Mouse (Mus musculus) large intestine, adult 2 months (tissue): ENCODE measurements at regions not wholly inside any gene's neighbourhood (a gene's known extent, or its start where the extent isn't known, plus 50 kb on each side); places are given as distances from the start of the nearest gene placed in this dataset.
A peak's percentile ranks its signal among the peaks of the same experiment; 100 is the strongest.

ENCODE experiments used
- DNase-seq: peaks from one replicate; pipeline ENCODE4 v3.0.0-alpha.2; 2012; ENCODE audit warnings: low read depth, low spot score
- WGBS: fragments of 180-500 bp; shearing (Covaris S2); methylation state at CpG from one replicate; pipeline ENCODE4 v1.1.7; 2018; 5-methylcytosine and 5-hydroxymethylcytosine counted together

GRCm38 (mm10) chr9:27685325-27685724, 105.2 kb upstream of the Opcml start:
- no peak for DNase-seq

DNA sequence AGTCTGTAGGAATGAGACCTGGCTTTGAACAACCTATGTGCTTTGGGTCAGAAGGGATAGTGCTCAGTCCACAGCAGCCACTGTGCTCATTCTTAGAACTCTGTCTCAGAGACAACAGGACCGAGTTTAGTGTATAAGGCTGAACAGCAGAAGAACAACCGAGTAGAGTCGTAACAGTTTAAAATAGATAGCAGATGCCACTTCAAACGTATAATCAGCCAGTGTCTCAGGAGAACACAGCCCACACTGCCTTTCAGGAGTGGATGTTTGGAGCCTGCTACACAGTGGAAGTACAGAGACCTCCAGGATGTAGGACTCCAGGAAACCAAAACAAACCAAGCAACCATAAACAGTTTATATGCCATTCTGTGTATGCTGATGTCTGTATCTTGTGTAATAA, 99.0 kb upstream of the Opcml start:
- DNase-seq = no peak
- 61% methylated on average over 4 of the region's 4 CpGs for WGBS

GRCm38 (mm10) chr9:27692751-27693150, 97.8 kb upstream of the Opcml start:
- 70% methylated on average over 3 of the region's 3 CpGs for WGBS
- DNase-seq = no peak

DNA sequence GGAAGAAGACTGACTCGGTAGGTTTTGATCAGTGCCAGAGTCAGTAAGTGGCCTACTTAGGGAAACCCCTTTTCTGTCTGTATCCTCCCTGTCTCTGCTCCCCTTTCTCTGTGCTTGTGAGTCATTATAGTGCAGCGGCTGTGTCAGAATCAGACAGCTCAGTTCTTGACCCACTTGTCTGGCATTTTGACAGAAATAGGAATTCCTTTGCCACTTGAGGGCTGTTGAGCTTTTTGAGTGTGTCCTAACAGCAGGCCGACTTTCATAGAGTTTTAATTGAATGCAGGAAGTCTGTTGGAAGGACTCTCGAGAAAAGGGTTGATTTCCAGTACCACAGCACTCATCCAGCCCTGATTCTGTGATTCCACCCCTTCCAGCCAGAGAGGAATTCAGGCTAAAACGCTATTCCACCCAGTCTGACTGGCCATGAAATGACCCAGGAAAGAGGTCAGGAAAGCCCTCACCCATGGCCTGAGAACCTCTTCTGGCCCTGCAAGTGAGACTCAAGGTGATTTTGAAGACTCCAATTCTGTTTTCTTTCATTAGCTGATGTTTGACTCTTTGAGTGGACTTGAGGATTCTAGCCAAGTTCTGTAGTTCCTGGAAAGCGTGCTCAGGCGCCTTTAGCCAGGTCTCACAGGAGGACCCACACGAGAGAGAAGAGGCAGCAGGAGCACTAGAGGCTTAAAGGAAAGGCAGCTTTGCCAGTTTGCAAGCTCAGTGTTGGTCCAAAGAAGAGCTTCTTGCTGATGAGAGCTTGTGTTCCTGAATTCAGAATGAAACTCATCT, 95.6 kb upstream of the Opcml start:
- WGBS = 56% methylated on average over 8 of the region's 8 CpGs
- DNase-seq = no peak

DNA sequence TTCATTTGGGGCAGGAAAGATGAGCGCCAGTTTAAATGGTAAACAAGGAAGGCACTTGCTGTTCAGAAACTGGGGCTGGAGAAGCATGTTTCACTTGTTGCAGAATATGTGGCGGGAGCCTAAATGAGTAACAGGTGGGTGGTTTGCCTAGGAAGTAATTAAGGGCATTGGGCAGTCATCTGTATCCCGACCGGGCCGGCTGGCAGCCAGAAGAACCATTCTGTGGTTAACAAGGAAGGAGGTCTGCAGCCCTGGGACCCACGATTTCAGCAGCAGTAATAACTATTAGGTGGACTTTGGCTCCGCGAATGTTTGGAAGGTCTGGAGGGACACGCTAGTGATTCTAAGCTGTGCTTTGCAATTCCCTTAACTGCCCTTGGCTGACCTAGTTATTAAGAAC, 89.0 kb upstream of the Opcml start:
- WGBS = 67% methylated on average over 9 of the region's 9 CpGs
- DNase-seq = no peak

DNA sequence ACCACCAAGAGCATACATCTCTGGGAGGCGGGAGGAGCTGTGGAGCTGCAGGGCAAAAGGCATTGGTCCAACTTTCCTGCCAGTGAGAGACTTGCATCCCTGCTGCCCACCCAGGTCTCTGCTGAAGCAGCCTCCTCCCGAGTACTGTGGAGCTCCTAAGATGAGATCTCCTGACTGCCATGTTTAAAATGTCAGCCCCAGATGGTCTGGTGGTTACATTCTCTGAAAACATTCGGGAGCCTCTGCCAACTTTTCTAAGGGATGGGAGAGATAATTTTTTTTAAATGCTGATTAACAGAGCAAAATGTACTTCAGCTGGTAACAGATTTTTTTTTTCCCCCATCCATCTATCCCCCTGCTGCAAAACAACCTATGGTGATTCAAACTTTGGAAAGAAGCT, 88.4 kb upstream of the Opcml start:
- WGBS = 66% methylated on average over 3 of the region's 3 CpGs
- no peak for DNase-seq

DNA sequence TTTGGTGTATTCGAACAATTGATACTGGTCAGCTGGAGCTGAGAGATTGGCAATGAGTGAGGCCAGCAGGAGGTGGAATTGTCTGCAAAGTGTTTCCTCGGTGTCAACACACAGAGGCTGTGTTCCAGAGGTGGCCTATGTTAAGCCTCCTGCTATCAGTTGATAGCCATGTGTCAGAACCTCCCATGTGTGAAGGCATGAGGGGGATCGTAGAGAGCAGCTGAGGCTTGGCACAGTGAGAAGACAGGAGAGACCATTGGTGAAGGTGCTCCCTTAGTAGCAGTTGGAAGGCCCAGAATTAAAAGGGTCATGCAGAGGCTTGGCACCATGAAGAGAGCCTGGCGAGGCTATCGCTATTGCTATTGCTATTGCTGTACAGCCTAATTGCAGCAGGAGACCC, 86.6 kb upstream of the Opcml start:
- 79% methylated on average over 5 of the region's 5 CpGs for WGBS
- no peak for DNase-seq

- DNase-seq = no peak
- WGBS = 70% methylated on average over 2 of the region's 2 CpGs
These were observed 66.7 kb upstream of the Opcml start for GRCm38 (mm10) chr9:27723840-27724408.

- WGBS = 45% methylated on average over 2 of the region's 2 CpGs
- DNase-seq = peak; percentile 3
These were observed 66.0 kb upstream of the Opcml start for GRCm38 (mm10) chr9:27724576-27724975.

DNA sequence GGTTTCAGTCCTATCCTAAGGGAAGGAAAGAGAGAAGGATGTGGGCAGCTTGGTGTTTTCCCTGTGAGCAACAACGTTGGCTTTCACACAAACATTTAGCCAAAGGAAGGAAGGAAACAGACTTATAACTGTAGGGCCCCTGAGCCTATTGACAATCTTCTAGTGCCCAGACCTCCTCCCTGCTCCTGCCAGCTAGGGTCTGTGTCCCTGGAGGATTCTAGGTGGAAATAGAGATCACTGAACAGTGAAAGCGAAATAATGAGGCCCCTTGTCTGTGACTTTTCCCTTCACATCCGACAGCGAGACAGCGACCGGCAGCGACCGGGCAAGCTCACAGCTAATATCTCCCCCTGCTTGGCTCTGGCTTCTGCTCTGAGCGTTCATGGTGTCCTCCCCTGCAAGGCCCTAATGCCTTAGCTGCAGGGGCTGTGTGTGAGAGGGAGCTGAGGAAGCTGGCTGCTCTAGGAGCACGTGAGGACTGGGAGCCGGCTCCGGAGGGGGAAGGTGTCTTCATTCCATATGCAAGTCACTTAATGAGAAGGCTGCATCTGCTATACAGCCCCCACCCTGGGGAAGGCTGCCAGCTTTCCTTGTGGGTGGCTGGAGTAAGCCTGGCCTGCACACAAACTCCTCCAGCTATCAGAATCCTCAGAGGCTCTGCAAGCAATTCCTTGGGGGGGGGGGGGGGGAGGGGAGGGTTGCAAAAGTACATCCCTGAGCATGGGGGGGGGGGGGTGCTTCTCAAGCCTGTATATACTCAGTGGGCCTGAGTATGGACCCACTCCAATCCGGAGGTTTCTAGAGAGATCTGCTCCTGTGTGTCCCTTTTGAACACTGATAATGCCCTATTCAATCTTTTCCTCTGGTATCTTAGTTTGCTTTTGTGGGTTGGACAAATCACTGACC, 61.7 kb upstream of the Opcml start:
- DNase-seq = no peak
- WGBS = 18% methylated on average over 13 of the region's 13 CpGs

- WGBS = 57% methylated on average over 1 of the region's 1 CpGs
- DNase-seq = no peak
These were observed 61.1 kb upstream of the Opcml start for GRCm38 (mm10) chr9:27729558-27729889.

- DNase-seq = no peak
- WGBS = 27% methylated on average over 3 of the region's 3 CpGs
These were observed 51.3 kb upstream of the Opcml start for GRCm38 (mm10) chr9:27739287-27739686.
